Mouse (Mus musculus) erythroblast, adult 5-6 weeks (primary cell): ENCODE results near the gene Kcnmb1. TPM values are rescaled to one million over a fixed set of nuclear protein-coding genes. Genes with fewer than 3 reads are reported as not detected.

Experiments
- ATAC-seq: replicated peaks from 2 replicates; pipeline ENCODE4 v1.8.0; 2016; ENCODE audit warnings: moderate number of reproducible peaks, mild to moderate bottlenecking, moderate TSS enrichment, inconsistent platforms; ENCODE audit not compliant: poor library complexity, low FRiP score, severe bottlenecking
- total RNA-seq, 2 experiments: library from RNA; stranded (forward) in 1 of 2; stranded (reverse) in 1 of 2; fragments of 150-400 nt in 1 of 2; fragments of 200-764, 138-1000 nt in 1 of 2; gene quantifications; 2 replicates each; pipeline versions ENCODE4 v1.2.3 to v1.2.4; 2015 to 2017; ENCODE audit warnings: low replicate concordance in 2 of 2

The Kcnmb1 gene
- total RNA-seq, 2 experiments from 2014 or later, result not detected

DNA sequence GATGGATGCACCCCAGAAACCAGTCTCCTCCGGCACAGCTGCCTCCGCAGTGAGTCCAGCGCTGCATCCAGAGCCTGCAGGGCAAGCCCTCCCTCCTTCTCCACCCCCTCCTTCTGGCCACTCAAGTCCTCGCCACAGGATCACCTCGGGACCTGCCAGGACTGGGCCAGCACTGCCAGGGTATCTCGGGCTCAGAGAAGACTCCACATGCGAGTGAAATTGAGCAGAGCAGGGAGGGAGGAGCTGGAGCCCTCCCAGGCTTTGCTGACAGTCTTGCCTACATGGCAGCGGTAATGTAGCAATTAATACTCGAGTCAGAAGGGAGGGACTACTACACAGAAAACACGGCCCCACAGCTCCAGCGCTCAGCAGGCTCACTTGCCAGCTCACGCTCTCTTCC lies 30.1 kb downstream of the Kcnmb1 start, which contains the start of gene Kcnip1:
Kcnip1 (minus strand) TSS at position 215 of the 400 bp plus-strand sequence.
- no peak for ATAC-seq

- no peak for ATAC-seq
Measured at GRCm38 (mm10) chr11:33993496-33993895, 30.7 kb downstream of the Kcnmb1 start.

GRCm38 (mm10) chr11:33998244-33998643 lies 35.4 kb downstream of the Kcnmb1 start:
- no peak for ATAC-seq

- no peak for ATAC-seq
Measured at GRCm38 (mm10) chr11:34000416-34000815, 37.6 kb downstream of the Kcnmb1 start.

DNA sequence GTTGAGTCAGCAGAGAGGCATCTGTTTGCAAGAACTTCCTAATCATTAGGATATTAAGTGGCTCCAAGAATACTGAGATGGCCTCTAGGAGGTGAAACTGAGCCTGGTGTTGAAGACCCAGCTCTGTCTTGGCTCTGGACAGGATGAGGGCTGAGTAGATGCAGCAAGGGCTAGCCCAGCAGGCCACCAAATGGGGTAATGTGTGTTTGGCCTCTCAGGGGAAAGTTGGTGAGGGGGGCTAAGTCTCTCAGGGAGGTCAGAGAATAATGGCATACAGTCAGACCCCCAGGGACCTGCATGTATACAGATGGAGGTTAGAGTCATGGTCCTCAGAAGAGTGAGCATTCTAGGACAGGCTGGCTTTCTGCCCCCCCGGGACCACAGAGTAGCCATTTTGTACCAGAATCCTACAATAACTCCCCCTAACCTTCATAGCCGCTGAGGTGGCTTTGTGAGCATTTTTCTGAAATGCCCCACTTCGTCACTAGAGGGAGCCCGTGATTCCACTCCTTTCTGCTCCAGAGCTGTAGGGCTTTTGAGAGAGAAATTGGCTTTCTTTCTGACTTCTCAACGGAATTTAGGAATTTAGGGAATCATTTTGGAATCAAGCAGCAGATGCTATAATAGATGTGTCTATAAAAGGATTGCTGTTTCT lies 39.3 kb downstream of the Kcnmb1 start:
- ATAC-seq, result 0 out of 2 replicates have a peak, but pooled peaks have one; percentile 57

- no peak for ATAC-seq
Measured at GRCm38 (mm10) chr11:34002593-34002965, 39.8 kb downstream of the Kcnmb1 start.

- no peak for ATAC-seq
Measured at GRCm38 (mm10) chr11:34007616-34008015, 44.8 kb downstream of the Kcnmb1 start.

- no peak for ATAC-seq
Measured at GRCm38 (mm10) chr11:34008214-34008613, 45.4 kb downstream of the Kcnmb1 start.

DNA sequence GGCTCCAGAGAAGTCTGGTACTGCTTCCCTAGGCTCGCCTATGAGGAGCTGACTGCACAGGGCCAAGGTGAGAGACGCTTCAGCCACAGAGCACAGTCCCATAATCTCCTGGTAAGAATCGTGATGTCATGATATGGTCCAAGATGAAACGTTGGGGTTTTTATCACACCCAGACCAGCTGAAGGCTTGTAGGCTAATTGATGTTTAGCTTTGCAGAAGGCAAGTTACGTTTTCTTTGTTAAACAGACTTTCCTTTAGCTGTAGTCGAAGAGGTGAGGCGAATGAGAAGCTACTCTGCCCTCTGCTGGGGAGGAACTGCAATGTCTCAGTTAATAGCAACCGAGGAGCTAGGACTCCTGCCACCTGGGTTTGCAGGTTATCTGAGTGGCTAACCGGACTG lies 45.9 kb downstream of the Kcnmb1 start:
- peak; percentile 69 for ATAC-seq

DNA sequence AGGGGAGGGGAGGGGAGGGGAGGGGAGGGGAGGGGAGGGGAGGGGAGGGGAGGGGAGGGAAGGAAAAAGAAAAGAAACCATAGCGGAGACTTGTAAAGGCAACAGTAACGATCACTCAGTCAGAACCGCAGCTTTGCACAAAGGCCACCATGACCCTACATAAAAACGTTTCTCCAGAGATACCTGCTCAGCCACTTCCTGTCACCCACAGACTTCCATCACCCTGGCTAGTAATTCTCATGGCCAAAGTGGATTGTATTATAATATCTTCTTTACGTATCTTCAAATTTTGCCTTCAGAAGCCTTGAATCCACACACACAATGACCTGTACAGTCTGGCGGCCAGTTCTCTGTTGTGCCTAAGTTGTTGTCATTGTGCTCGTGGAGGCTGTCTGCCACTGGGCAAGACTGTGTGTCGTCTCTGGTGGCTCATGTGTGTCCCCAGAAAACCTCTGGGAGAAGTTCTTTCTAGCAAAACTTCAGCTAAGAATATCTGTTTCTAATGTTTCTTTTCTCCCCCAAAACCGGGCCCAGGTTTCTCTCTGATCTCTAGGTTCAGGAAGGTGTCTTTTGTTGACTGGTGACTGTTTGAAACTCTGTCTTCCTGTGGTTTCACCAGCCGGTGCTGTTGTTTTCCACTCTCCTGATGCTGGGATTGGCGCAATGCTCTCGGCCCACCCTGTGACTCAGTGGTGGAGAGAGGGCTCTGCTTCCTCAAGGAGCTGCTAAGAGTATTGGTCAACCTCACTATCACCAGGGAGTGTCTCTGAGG lies 46.7 kb downstream of the Kcnmb1 start:
- ATAC-seq, result no peak

- ATAC-seq, result no peak
Measured at GRCm38 (mm10) chr11:34010133-34010858, 47.5 kb downstream of the Kcnmb1 start.

DNA sequence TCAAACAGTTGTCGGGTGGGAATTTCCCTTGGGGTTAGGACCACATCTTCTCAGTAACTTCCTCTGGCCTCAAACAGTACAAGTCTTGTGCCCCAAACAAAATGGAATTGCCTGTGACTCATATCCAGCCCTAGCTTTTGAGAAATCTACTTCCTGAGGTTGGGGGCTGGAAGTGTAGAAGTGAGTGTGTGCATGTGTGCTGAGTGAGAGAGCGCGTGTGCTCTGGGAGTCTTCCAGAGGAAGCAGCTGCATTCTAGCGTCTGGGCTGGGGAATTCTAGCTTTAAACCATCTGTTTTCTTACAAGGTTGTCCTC lies 48.0 kb downstream of the Kcnmb1 start:
- ATAC-seq, result no peak

DNA sequence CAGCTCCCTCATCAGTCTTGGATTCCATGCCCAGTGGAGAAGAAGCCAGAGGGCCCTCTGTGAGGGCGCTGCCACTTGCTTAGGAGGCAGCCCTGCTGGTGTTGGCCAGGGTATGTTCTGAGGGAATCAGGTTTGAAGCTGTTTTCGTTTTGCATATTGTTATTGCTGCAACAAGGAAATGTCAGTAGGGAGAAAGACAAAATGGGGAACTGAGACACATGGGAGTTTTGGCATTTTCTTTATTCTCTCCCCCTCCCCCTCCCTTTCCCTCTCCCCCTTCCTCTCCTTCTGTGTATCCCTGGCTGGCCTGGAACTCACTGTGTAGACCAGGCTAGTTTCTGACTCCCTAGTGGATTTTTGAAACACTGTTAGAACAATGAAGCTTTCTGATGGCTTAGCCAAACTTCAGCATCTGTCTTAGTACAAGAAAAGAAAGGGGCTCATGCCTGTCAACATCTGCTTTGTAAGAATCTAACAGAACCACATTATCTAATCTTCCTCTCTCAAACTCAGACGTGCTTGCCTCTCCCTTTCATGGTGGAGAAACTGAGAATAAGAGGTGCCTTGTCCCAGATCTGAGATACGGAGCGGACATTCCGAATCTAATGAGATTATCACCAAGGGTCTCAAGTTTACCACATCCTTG lies 49.3 kb downstream of the Kcnmb1 start:
- no peak for ATAC-seq

Other genes with a start within 250 kb of the Kcnmb1 start
- not detected in 2 replicates for gene Kcnip1, start 30.1 kb downstream of the Kcnmb1 start, total RNA-seq (2015; ENCODE audit: low replicate concordance)
- gene Kcnip1, start 30.1 kb downstream of the Kcnmb1 start, total RNA-seq (2017; ENCODE audit: low replicate concordance), result not detected in 2 replicates
- 33.2 and 59.8 TPM in 2 replicates for gene Lcp2, start 83.9 kb downstream of the Kcnmb1 start, total RNA-seq (2015; ENCODE audit: low replicate concordance)
- 12.3 and 20.1 TPM in 2 replicates for gene Lcp2, start 83.9 kb downstream of the Kcnmb1 start, total RNA-seq (2017; ENCODE audit: low replicate concordance)
- not detected in 2 replicates for gene 4930469K13Rik, start 135.5 kb downstream of the Kcnmb1 start, total RNA-seq (2015; ENCODE audit: low replicate concordance)
- not detected in 2 replicates for gene 4930469K13Rik, start 135.5 kb downstream of the Kcnmb1 start, total RNA-seq (2017; ENCODE audit: low replicate concordance)
- gene Foxi1, start 245.1 kb downstream of the Kcnmb1 start, total RNA-seq (2015; ENCODE audit: low replicate concordance), result not detected in 2 replicates
- not detected in 2 replicates for gene Foxi1, start 245.1 kb downstream of the Kcnmb1 start, total RNA-seq (2017; ENCODE audit: low replicate concordance)